ENCODE assay signal across 21 mouse cellular contexts in genomic region chr12:8111484-8111883, GRCm38 (mm10).
"Had no signal": no experiment of that assay in that cellular context is flagged by ENCODE, and none has a peak within 500 bp of the region (broad histone marks: within the 10 kb centered on the region; RNA-seq: fewer than 3 reads in every experiment).

No protein-coding gene starts in this region.

- DNase-seq: kidney, adult 11 months; kidney, adult 8-10 months; kidney, postnatal 14 days; layer of hippocampus, adult 9-11 months; liver; liver, postnatal 0 days; retina, postnatal 1 day; right cerebral cortex, postnatal 25 days; spleen, adult 18-20 months; thymus, postnatal 25 days had no signal

- H3K4me3 ChIP-seq: kidney, embryonic 15.5 days; layer of hippocampus, adult 2 months; limb, embryonic 10.5 days; limb, embryonic 13.5 days; lung, embryonic 15.5 days; megakaryocyte, embryonic 14.5 days; midbrain, embryonic 10.5 days; midbrain, embryonic 13.5 days; myocyte; neural tube, embryonic 13.5 days; stomach, embryonic 15.5 days had no signal

- H3K4me1 ChIP-seq: megakaryocyte, embryonic 14.5 days; midbrain, embryonic 10.5 days; midbrain, embryonic 13.5 days; neural tube, embryonic 13.5 days; stomach, embryonic 15.5 days had no signal
